Mouse (Mus musculus): ENCODE measurements around the gene Anapc13. TPM values are rescaled to one million over a fixed set of nuclear protein-coding genes. Genes with fewer than 3 reads are reported as not detected.

The Anapc13 gene
- polyA plus RNA-seq, 1 experiment from 2014 or later = 166 TPM

- H3K4me2 ChIP-seq = no peak overlapping the region
- no peaks in the 10 kb centered on the region for H3K36me3 ChIP-seq (ENCODE audit: insufficient read depth)
- H3K4me1 ChIP-seq (ENCODE audit: insufficient read depth) = no peaks in the 10 kb centered on the region
- H3K27ac ChIP-seq (ENCODE audit: low read depth) = no peak overlapping the region
- no peak overlapping the region for H3K9ac ChIP-seq
- H3K27me3 ChIP-seq (ENCODE audit: insufficient read depth, low read length) = no peaks in the 10 kb centered on the region
- ATAC-seq (ENCODE audit: insufficient read depth) (no peak), DNase-seq (peak; percentile 92)
- H3K9me3 ChIP-seq (ENCODE audit: low read depth, low read length) = no peaks in the 10 kb centered on the region
- 26% methylated on average over 5 of the region's 5 CpGs for WGBS
- H3K4me3 ChIP-seq (ENCODE audit: low read depth, low read length) = no peak overlapping the region
- TF ChIP-seq CTCF (IDR thresholded peaks at IDR 0.05; ENCODE audit: low read depth) = peak; percentile 91
These were observed 3.8 kb upstream of the Anapc13 start for GRCm38 (mm10) chr9:102622192-102622857.

- DNase-seq (no peak), ATAC-seq (ENCODE audit: insufficient read depth) (no peak)
- Histone ChIP-seq H3K4me3 (ENCODE audit: low read depth, low read length) (no peak overlapping the region), H3K36me3 (ENCODE audit: insufficient read depth) (no peaks in the 10 kb centered on the region), H3K9me3 (ENCODE audit: low read depth, low read length) (no peaks in the 10 kb centered on the region), H3K27me3 (ENCODE audit: insufficient read depth, low read length) (no peaks in the 10 kb centered on the region), H3K27ac (ENCODE audit: low read depth) (no peak overlapping the region), H3K9ac (no peak overlapping the region), H3K4me2 (no peak overlapping the region), H3K4me1 (ENCODE audit: insufficient read depth) (no peaks in the 10 kb centered on the region)
- TF ChIP-seq CTCF (IDR thresholded peaks at IDR 0.05; ENCODE audit: low read depth) = no peak
- WGBS = 81% methylated on average over 6 of the region's 6 CpGs
These were observed 3.2 kb upstream of the Anapc13 start for GRCm38 (mm10) chr9:102622876-102623275.

- DNase-seq (no peak), ATAC-seq (ENCODE audit: insufficient read depth) (no peak)
- Histone ChIP-seq H3K9ac (no peak overlapping the region), H3K27ac (ENCODE audit: low read depth) (no peak overlapping the region), H3K4me1 (ENCODE audit: insufficient read depth) (no peaks in the 10 kb centered on the region), H3K36me3 (ENCODE audit: insufficient read depth) (no peaks in the 10 kb centered on the region), H3K9me3 (ENCODE audit: low read depth, low read length) (no peaks in the 10 kb centered on the region), H3K4me3 (ENCODE audit: low read depth, low read length) (no peak overlapping the region), H3K4me2 (no peak overlapping the region), H3K27me3 (ENCODE audit: insufficient read depth, low read length) (no peaks in the 10 kb centered on the region)
- no peak for TF ChIP-seq CTCF (IDR thresholded peaks at IDR 0.05; ENCODE audit: low read depth)
- 86% methylated on average over 7 of the region's 7 CpGs for WGBS
These were observed 2.5 kb upstream of the Anapc13 start for GRCm38 (mm10) chr9:102623581-102623980.

GRCm38 (mm10) chr9:102625401-102625982, 604 bp upstream of the Anapc13 start:
- peak overlapping the region; percentile 81 for H3K4me2 ChIP-seq
- H3K36me3 ChIP-seq (ENCODE audit: insufficient read depth) = peaks cover 5% of the 10 kb centered on the region; the same call in 1 of the 2 replicates
- ATAC-seq (ENCODE audit: insufficient read depth) (no peak; the same call in 1 of the 2 replicates), DNase-seq (peak; percentile 67)
- peak overlapping the region; percentile 99 for H3K9ac ChIP-seq
- H3K27ac ChIP-seq (ENCODE audit: low read depth) = peak overlapping the region; percentile 97
- H3K27me3 ChIP-seq (ENCODE audit: insufficient read depth, low read length) = no peaks in the 10 kb centered on the region
- no peaks in the 10 kb centered on the region for H3K4me1 ChIP-seq (ENCODE audit: insufficient read depth)
- no peaks in the 10 kb centered on the region for H3K9me3 ChIP-seq (ENCODE audit: low read depth, low read length)
- H3K4me3 ChIP-seq (ENCODE audit: low read depth, low read length) = peak overlapping the region; percentile 92
- WGBS = under 1% methylated on average over 27 of the region's 27 CpGs
- 0 out of 2 replicates have a peak, but pooled peaks have one; percentile 5 for TF ChIP-seq CTCF (IDR thresholded peaks at IDR 0.05; ENCODE audit: low read depth)

- no peaks in the 10 kb centered on the region; the same call in 1 of the 2 replicates for H3K4me1 ChIP-seq (ENCODE audit: insufficient read depth)
- WGBS = under 1% methylated on average over 9 of the region's 9 CpGs
- H3K4me3 ChIP-seq (ENCODE audit: low read depth, low read length) = peak overlapping the region; percentile 92
- H3K27me3 ChIP-seq (ENCODE audit: insufficient read depth, low read length) = no peaks in the 10 kb centered on the region
- H3K36me3 ChIP-seq (ENCODE audit: insufficient read depth) = peaks cover 5% of the 10 kb centered on the region; the same call in 1 of the 2 replicates
- peak overlapping the region; percentile 97 for H3K27ac ChIP-seq (ENCODE audit: low read depth)
- H3K9me3 ChIP-seq (ENCODE audit: low read depth, low read length) = no peaks in the 10 kb centered on the region
- DNase-seq (no peak), ATAC-seq (ENCODE audit: insufficient read depth) (peak; percentile 1; the same call in 1 of the 2 replicates)
- H3K9ac ChIP-seq = peak overlapping the region; percentile 99
- no peak for TF ChIP-seq CTCF (IDR thresholded peaks at IDR 0.05; ENCODE audit: low read depth)
- peak overlapping the region; percentile 81 for H3K4me2 ChIP-seq
These were observed 736 bp downstream of the Anapc13 start for GRCm38 (mm10) chr9:102626839-102627225.

- H3K9me3 ChIP-seq (ENCODE audit: low read depth, low read length) = no peaks in the 10 kb centered on the region
- no peaks in the 10 kb centered on the region; the same call in 1 of the 2 replicates for H3K4me1 ChIP-seq (ENCODE audit: insufficient read depth)
- 59% methylated on average over 7 of the region's 7 CpGs for WGBS
- peak overlapping the region; percentile 97; the same call in 1 of the 2 replicates for H3K27ac ChIP-seq (ENCODE audit: low read depth)
- no peak for TF ChIP-seq CTCF (IDR thresholded peaks at IDR 0.05; ENCODE audit: low read depth)
- peak overlapping the region; percentile 99 for H3K9ac ChIP-seq
- peak overlapping the region; percentile 92 for H3K4me3 ChIP-seq (ENCODE audit: low read depth, low read length)
- DNase-seq (no peak), ATAC-seq (ENCODE audit: insufficient read depth) (no peak)
- H3K4me2 ChIP-seq = peak overlapping the region; percentile 81
- peaks cover 5% of the 10 kb centered on the region; the same call in 1 of the 2 replicates for H3K36me3 ChIP-seq (ENCODE audit: insufficient read depth)
- H3K27me3 ChIP-seq (ENCODE audit: insufficient read depth, low read length) = no peaks in the 10 kb centered on the region
These were observed 1.3 kb downstream of the Anapc13 start for GRCm38 (mm10) chr9:102627442-102627841.

- no peaks in the 10 kb centered on the region for H3K9me3 ChIP-seq (ENCODE audit: low read depth, low read length)
- no peaks in the 10 kb centered on the region for H3K27me3 ChIP-seq (ENCODE audit: insufficient read depth, low read length)
- 38% methylated on average over 7 of the region's 7 CpGs for WGBS
- TF ChIP-seq CTCF (IDR thresholded peaks at IDR 0.05; ENCODE audit: low read depth) = no peak
- no peaks in the 10 kb centered on the region; the same call in 1 of the 2 replicates for H3K4me1 ChIP-seq (ENCODE audit: insufficient read depth)
- no peak overlapping the region for H3K4me2 ChIP-seq
- no peak for ATAC-seq (ENCODE audit: insufficient read depth)
- peaks cover 9% of the 10 kb centered on the region for H3K36me3 ChIP-seq (ENCODE audit: insufficient read depth)
- no peak overlapping the region for H3K27ac ChIP-seq (ENCODE audit: low read depth)
- H3K4me3 ChIP-seq (ENCODE audit: low read depth, low read length) = no peak overlapping the region
- no peak for DNase-seq
- no peak overlapping the region for H3K9ac ChIP-seq
These were observed 3.0 kb downstream of the Anapc13 start for GRCm38 (mm10) chr9:102629052-102629451.
